Mouse (Mus musculus): ENCODE results near the gene Alox5ap. TPM values are rescaled to one million over a fixed set of nuclear protein-coding genes. Genes with fewer than 3 reads are reported as not detected.

Alox5ap gene
- total and polyA plus RNA-seq, 2 experiments from 2014 or later, result 10.8 to 11.6 TPM

- Histone ChIP-seq H3K9me3 (ENCODE audit: low read length) (no peaks in the 10 kb centered on the region), H3K36me3 (ENCODE audit: insufficient read depth) (no peaks in the 10 kb centered on the region), H3K9ac (no peak overlapping the region), H3K4me2 (ENCODE audit: low read depth) (0 out of 2 replicates have a peak overlapping the region, but pooled peaks have one; percentile 19), H3K4me3 (ENCODE audit: low read depth, low read length) (no peak overlapping the region), H3K4me1 (ENCODE audit: insufficient read depth) (no peaks in the 10 kb centered on the region), H3K27ac (ENCODE audit: low read depth, low read length) (0 out of 2 replicates have a peak overlapping the region, but pooled peaks have one; percentile 9), H3K27me3 (ENCODE audit: insufficient read depth, low read length) (no peaks in the 10 kb centered on the region)
- DNase-seq (no peak), ATAC-seq (no peak)
- 62% methylated on average over 9 of the region's 9 CpGs for WGBS
- TF ChIP-seq CTCF (IDR thresholded peaks at IDR 0.05; ENCODE audit: low read depth), result no peak
These were observed 19.1 kb upstream of the Alox5ap start for GRCm38 (mm10) chr5:149245391-149245964.

- Histone ChIP-seq H3K27me3 (ENCODE audit: insufficient read depth, low read length) (no peaks in the 10 kb centered on the region), H3K27ac (ENCODE audit: low read depth, low read length) (0 out of 2 replicates have a peak overlapping the region, but pooled peaks have one; percentile 41), H3K4me2 (ENCODE audit: low read depth) (peak overlapping the region; percentile 19; the same call in 1 of the 2 replicates), H3K4me1 (ENCODE audit: insufficient read depth) (no peaks in the 10 kb centered on the region), H3K9me3 (ENCODE audit: low read length) (no peaks in the 10 kb centered on the region), H3K9ac (no peak overlapping the region), H3K36me3 (ENCODE audit: insufficient read depth) (no peaks in the 10 kb centered on the region), H3K4me3 (ENCODE audit: low read depth, low read length) (no peak overlapping the region)
- 27% methylated on average over 16 of the region's 16 CpGs for WGBS
- peak; percentile 62 for ATAC-seq
- peak; percentile 36 for DNase-seq
- TF ChIP-seq CTCF (IDR thresholded peaks at IDR 0.05; ENCODE audit: low read depth), result no peak
These were observed 18.5 kb upstream of the Alox5ap start for GRCm38 (mm10) chr5:149245965-149246470.

GRCm38 (mm10) chr5:149247047-149247904, 17.3 kb upstream of the Alox5ap start:
- H3K27me3 ChIP-seq (ENCODE audit: insufficient read depth, low read length), result no peaks in the 10 kb centered on the region
- no peak overlapping the region for H3K4me3 ChIP-seq (ENCODE audit: low read depth, low read length)
- no peaks in the 10 kb centered on the region for H3K36me3 ChIP-seq (ENCODE audit: insufficient read depth)
- no peak for ATAC-seq
- H3K9me3 ChIP-seq (ENCODE audit: low read length), result no peaks in the 10 kb centered on the region
- no peak for TF ChIP-seq CTCF (IDR thresholded peaks at IDR 0.05; ENCODE audit: low read depth)
- H3K4me2 ChIP-seq (ENCODE audit: low read depth), result no peak overlapping the region
- H3K27ac ChIP-seq (ENCODE audit: low read depth, low read length), result no peak overlapping the region
- H3K4me1 ChIP-seq (ENCODE audit: insufficient read depth), result no peaks in the 10 kb centered on the region
- H3K9ac ChIP-seq, result no peak overlapping the region
- 46% methylated on average over 20 of the region's 20 CpGs for WGBS
- no peak for DNase-seq

GRCm38 (mm10) chr5:149252303-149252702, 12.3 kb upstream of the Alox5ap start:
- WGBS, result 82% methylated on average over 3 of the region's 3 CpGs
- no peak for DNase-seq
- no peak for TF ChIP-seq CTCF (IDR thresholded peaks at IDR 0.05; ENCODE audit: low read depth)
- Histone ChIP-seq H3K27me3 (ENCODE audit: insufficient read depth, low read length) (no peaks in the 10 kb centered on the region), H3K27ac (ENCODE audit: low read depth, low read length) (no peak overlapping the region), H3K4me1 (ENCODE audit: insufficient read depth) (no peaks in the 10 kb centered on the region), H3K4me3 (ENCODE audit: low read depth, low read length) (no peak overlapping the region), H3K4me2 (ENCODE audit: low read depth) (no peak overlapping the region), H3K9ac (no peak overlapping the region), H3K9me3 (ENCODE audit: low read length) (no peaks in the 10 kb centered on the region), H3K36me3 (ENCODE audit: insufficient read depth) (no peaks in the 10 kb centered on the region)
- no peak for ATAC-seq

GRCm38 (mm10) chr5:149253491-149253890, 11.1 kb upstream of the Alox5ap start:
- ATAC-seq, result no peak
- Histone ChIP-seq H3K9me3 (ENCODE audit: low read length) (no peaks in the 10 kb centered on the region), H3K27ac (ENCODE audit: low read depth, low read length) (no peak overlapping the region), H3K36me3 (ENCODE audit: insufficient read depth) (no peaks in the 10 kb centered on the region), H3K9ac (no peak overlapping the region), H3K27me3 (ENCODE audit: insufficient read depth, low read length) (no peaks in the 10 kb centered on the region), H3K4me2 (ENCODE audit: low read depth) (no peak overlapping the region), H3K4me3 (ENCODE audit: low read depth, low read length) (no peak overlapping the region), H3K4me1 (ENCODE audit: insufficient read depth) (no peaks in the 10 kb centered on the region)
- no peak for TF ChIP-seq CTCF (IDR thresholded peaks at IDR 0.05; ENCODE audit: low read depth)
- no peak for DNase-seq
- 79% methylated on average over 2 of the region's 2 CpGs for WGBS

GRCm38 (mm10) chr5:149255522-149255921, 9.0 kb upstream of the Alox5ap start:
- 86% methylated on average over 2 of the region's 2 CpGs for WGBS
- no peak overlapping the region for H3K4me3 ChIP-seq (ENCODE audit: low read depth, low read length)
- ATAC-seq, result no peak

More at GRCm38 (mm10) chr5:149255522-149255921, 9.0 kb upstream of the Alox5ap start:
- Histone ChIP-seq H3K9ac (no peak overlapping the region), H3K4me1 (ENCODE audit: insufficient read depth) (0 out of 2 replicates have a peak, but pooled peaks cover 3% of the 10 kb centered on the region), H3K9me3 (ENCODE audit: low read length) (no peaks in the 10 kb centered on the region), H3K27me3 (ENCODE audit: insufficient read depth, low read length) (no peaks in the 10 kb centered on the region), H3K36me3 (ENCODE audit: insufficient read depth) (no peaks in the 10 kb centered on the region), H3K4me2 (ENCODE audit: low read depth) (no peak overlapping the region), H3K27ac (ENCODE audit: low read depth, low read length) (no peak overlapping the region)
- no peak for TF ChIP-seq CTCF (IDR thresholded peaks at IDR 0.05; ENCODE audit: low read depth)
- no peak for DNase-seq
